Mouse (Mus musculus): ENCODE data around the gene Pcf11.

The Pcf11 gene

GRCm38 (mm10) chr7:92637021-92637625, 32.6 kb downstream of the Pcf11 start, which contains the start of gene Ankrd42:
Gene Ankrd42, minus strand, starts transcription at chr7:92637142.
- peak; percentile 85 for DNase-seq (ENCODE audit: low spot score)

DNA sequence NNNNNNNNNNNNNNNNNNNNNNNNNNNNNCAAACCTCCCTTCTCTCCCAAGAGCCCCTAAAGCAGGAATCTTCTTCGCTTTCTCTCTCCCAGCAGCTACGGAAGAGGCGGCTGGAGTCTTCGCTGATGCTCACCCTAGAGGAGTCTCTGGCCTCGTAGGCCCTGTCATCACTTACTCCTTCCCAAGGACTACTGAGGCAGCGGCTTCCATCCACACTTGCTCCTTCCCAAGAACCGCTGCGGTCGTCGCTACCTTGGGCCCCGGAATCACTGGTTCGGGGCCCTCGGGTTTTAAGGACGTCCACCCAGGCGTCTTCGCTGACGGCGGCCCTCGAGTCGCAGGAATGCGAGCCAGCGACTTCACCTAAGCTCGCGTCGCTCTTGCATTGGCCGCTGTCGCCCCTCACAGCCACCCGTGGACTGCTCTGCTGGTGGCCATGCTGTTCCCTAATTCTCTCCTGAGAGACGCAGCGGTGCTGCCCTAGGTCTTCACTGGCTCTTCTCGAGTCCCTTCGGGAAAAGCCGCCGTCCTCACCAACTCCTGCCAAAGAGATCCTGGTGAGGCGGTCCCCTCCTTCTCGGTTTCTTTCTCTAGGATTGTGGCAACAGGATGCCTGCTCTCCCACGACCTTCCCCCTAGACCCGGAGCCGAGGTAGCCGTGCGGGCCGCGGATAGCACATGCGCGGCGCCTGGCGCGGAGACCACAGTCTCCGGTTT, 33.3 kb downstream of the Pcf11 start:
- DNase-seq (ENCODE audit: low spot score): no peak

DNA sequence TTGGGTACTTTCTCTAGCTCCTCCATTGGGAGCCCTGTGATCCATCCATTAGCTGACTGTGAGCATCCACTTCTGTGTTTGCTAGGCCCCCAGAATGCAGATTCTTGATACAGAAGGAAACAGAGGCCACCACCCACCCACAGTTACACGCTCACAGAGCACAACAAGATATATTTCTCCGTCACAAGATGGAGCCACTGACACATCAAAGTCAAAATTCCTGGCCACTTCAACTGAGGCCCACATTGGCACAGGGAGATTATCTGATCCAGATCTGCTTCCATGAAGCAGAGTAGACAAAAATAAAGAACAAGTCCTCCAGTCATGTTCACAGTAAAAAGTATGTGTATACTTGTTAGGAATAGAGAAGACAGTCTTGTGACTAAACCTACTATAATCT, 39.6 kb downstream of the Pcf11 start:
- no peak for DNase-seq (ENCODE audit: low spot score)

DNA sequence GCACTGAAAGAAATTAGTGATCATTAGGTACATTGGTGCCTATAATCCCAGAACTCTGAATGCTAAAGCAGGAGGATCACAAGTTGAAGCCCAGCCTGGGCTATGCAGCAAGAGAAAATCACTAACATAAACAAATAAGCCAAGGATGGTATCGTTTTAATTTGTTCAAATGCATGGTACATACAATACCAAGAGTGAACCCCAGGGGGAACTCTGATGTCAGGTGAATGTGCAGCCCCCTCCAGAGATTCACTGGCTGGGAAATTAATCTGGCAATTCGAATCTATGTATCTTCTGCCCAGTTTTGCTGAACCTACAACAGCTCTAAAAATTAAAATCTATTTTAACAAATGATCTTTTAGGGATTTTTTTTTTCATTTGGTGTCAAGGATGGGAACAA, 45.2 kb downstream of the Pcf11 start:
- DNase-seq (ENCODE audit: low spot score): no peak

GRCm38 (mm10) chr7:92610830-92611229, 58.9 kb downstream of the Pcf11 start:
- DNase-seq (ENCODE audit: low spot score): no peak

DNA sequence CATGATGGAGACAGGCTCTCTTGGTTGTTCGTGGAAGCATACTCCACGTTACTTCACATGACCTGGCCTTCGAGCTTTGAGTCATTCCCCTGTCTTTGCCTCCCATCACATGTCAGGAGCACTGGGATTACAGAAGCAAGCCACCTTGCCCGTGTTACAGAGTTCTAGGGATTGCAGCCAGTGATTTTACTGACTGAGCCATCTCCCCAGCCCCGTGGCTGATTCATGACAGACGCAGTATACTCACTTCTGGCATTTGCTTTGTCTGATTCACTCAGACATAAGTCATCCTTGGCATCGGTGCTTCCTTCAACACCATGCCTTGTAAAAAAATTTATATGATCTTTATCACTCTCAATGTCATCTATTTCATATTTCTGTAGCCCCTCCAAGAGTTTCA, 64.8 kb downstream of the Pcf11 start:
- no peak for DNase-seq (ENCODE audit: low spot score)
